Mouse (Mus musculus) limb, embryonic 13.5 days (tissue): Measurements from ENCODE around the gene Mfsd5. TPM values are rescaled to one million over a fixed set of nuclear protein-coding genes. Genes with fewer than 3 reads are reported as not detected.

Source experiments
- ATAC-seq: fragments of 200-750 bp; cut with Nextera tagmentation; 2 replicates; pipeline ENCODE4 v1.8.0; 2017; ENCODE audit warnings: low read depth, moderate number of reproducible peaks, moderate TSS enrichment; ENCODE audit not compliant: low FRiP score
- H3K27ac ChIP-seq: fragments of 300-500 bp; sonication (generic); 2 replicates; pipeline ENCODE4 v1.5.1; 2015; ENCODE audit warnings: inconsistent platforms, mild to moderate bottlenecking, moderate library complexity
- H3K27me3 ChIP-seq: fragments of 300-500 bp; sonication (generic); 2 replicates; pipeline ENCODE4 v1.6.1; 2015; ENCODE audit warnings: mild to moderate bottlenecking, inconsistent platforms
- H3K36me3 ChIP-seq: fragments of 300-500 bp; sonication (generic); 2 replicates; pipeline ENCODE4 v1.6.1; 2015; ENCODE audit warnings: inconsistent platforms, mild to moderate bottlenecking, moderate library complexity
- H3K4me1 ChIP-seq: fragments of 300-500 bp; sonication (generic); 2 replicates; pipeline ENCODE4 v1.6.1; 2015; ENCODE audit warnings: inconsistent platforms
- H3K4me2 ChIP-seq: fragments of 300-500 bp; sonication (generic); replicated peaks from 2 replicates; pipeline ENCODE4 v1.6.1; 2015; ENCODE audit warnings: inconsistent platforms, mild to moderate bottlenecking, moderate library complexity
- H3K4me3 ChIP-seq: fragments of 300-500 bp; sonication (generic); 2 replicates; pipeline ENCODE4 v1.5.1; 2015; ENCODE audit warnings: moderate library complexity, mild to moderate bottlenecking, inconsistent platforms
- H3K9ac ChIP-seq: fragments of 300-500 bp; sonication (generic); 2 replicates; pipeline ENCODE4 v1.6.1; 2015; ENCODE audit warnings: mild to moderate bottlenecking, inconsistent platforms
- H3K9me3 ChIP-seq: fragments of 300-500 bp; sonication (generic); 2 replicates; pipeline ENCODE4 v1.6.1; 2016; ENCODE audit warnings: inconsistent platforms
- WGBS: fragments of 180-500 bp; shearing (Covaris S2); methylation state at CpG from one replicate; pipeline ENCODE4 v1.1.7; 2015; 5-methylcytosine and 5-hydroxymethylcytosine counted together
- polyA plus RNA-seq: library from polyadenylated mRNA; unstranded; fragments of >200 nt; fragmentation: Nextera tagmentation; extraction: Ambion mirVana; gene quantifications from 2 replicates; pipeline ENCODE4 v1.2.1, GENCODE M21; 2015

Gene Mfsd5
- polyA plus RNA-seq, 1 experiment from 2014 or later = 65.8 TPM

GRCm38 (mm10) chr15:102249251-102249691 is 30.0 kb upstream of the Mfsd5 start:
- Histone ChIP-seq H3K4me1 (peaks cover 80% of the 10 kb centered on the region), H3K27me3 (no peaks in the 10 kb centered on the region), H3K27ac (peak overlapping the region; percentile 99), H3K4me3 (peak overlapping the region; percentile 64), H3K4me2 (peak overlapping the region; percentile 93), H3K9me3 (no peaks in the 10 kb centered on the region), H3K36me3 (peaks cover 46% of the 10 kb centered on the region), H3K9ac (peak overlapping the region; percentile 71)
- peak; percentile 38 for ATAC-seq
- under 1% methylated on average over 13 of the region's 13 CpGs for WGBS

DNA sequence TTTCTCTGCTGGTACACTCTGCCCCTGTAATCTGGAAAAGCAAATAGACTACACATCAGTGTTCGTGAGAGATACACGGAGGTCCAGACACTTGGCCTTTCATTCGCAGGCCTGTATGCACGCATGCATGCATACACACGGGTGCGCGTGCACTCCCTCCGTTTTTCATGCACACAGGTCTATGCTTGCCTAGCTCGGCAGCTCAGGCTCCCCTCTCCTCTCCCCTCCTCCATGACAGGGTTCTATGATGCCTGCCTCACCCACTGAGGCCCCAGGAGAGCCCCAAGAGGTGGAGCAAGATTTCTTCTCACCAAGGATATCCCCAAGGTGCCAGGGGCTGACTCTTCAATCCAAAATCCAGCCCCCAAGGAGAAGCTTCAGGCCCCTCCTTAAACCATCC is 29.3 kb upstream of the Mfsd5 start:
- Histone ChIP-seq H3K4me1 (peaks cover 80% of the 10 kb centered on the region), H3K27me3 (no peaks in the 10 kb centered on the region), H3K36me3 (peaks cover 49% of the 10 kb centered on the region), H3K4me2 (peak overlapping the region; percentile 93), H3K4me3 (peak overlapping the region; percentile 64), H3K27ac (peak overlapping the region; percentile 99), H3K9ac (peak overlapping the region; percentile 71), H3K9me3 (no peaks in the 10 kb centered on the region)
- 22% methylated on average over 9 of the region's 9 CpGs for WGBS
- ATAC-seq = no peak

GRCm38 (mm10) chr15:102250521-102250920 is 28.7 kb upstream of the Mfsd5 start:
- Histone ChIP-seq H3K4me3 (peak overlapping the region; percentile 64), H3K4me2 (peak overlapping the region; percentile 93), H3K36me3 (peaks cover 52% of the 10 kb centered on the region), H3K9me3 (no peaks in the 10 kb centered on the region), H3K27ac (peak overlapping the region; percentile 99), H3K27me3 (no peaks in the 10 kb centered on the region), H3K4me1 (peaks cover 80% of the 10 kb centered on the region), H3K9ac (peak overlapping the region; percentile 71)
- no peak for ATAC-seq
- WGBS = 57% methylated on average over 5 of the region's 5 CpGs

GRCm38 (mm10) chr15:102255547-102256255 is 23.6 kb upstream of the Mfsd5 start:
- peak overlapping the region; percentile 100 for H3K27ac ChIP-seq
- 24% methylated on average over 13 of the region's 14 CpGs for WGBS
- ATAC-seq = peak; percentile 30

DNA sequence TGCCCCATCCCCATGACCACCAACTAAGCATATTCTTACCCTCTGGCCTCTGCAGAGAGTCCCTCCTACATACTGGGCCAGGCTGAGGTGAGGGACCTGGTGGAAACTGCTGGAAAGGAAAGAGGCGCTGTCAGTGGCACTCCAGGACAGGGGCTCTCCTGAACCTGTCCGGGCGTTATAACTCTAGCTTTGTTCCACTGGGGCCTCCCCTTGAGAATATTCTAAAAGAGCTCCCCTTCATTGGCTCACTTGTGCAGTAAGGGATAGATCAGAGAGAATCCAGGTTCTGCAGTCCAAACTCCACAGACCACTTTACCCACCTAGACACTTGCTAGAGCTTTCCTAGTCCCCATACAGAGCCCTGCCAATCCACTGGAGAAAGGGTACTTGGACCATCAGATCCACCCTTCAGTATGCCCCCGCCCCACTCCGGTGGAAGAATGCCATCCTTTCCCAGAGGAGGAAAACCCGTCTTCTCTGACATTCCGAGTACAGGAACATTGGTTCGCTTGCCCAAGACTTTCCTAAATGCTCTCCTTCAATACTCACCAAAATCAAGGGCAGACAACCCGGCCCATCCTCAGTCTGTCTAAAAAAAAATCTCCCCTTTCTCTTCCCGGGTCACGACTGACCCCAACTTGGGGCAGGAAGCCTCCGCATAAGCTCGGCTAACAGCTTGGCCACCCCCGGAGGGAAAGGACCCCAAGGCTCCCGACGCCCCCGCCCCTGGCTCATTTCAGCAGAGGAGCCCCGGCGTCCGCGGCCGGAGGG is 22.6 kb upstream of the Mfsd5 start:
- Histone ChIP-seq H3K36me3 (peaks cover 33% of the 10 kb centered on the region), H3K9ac (peak overlapping the region; percentile 97), H3K9me3 (no peaks in the 10 kb centered on the region), H3K4me2 (peak overlapping the region; percentile 91), H3K27ac (peak overlapping the region; percentile 100), H3K4me1 (peaks cover 78% of the 10 kb centered on the region), H3K4me3 (peak overlapping the region; percentile 87), H3K27me3 (no peaks in the 10 kb centered on the region)
- WGBS = 4% methylated on average over 22 of the region's 22 CpGs
- ATAC-seq = no peak

More at GRCm38 (mm10) chr15:102255547-102256255, 23.6 kb upstream of the Mfsd5 start:
- no peaks in the 10 kb centered on the region for H3K9me3 ChIP-seq
- peaks cover 42% of the 10 kb centered on the region for H3K36me3 ChIP-seq
- H3K9ac ChIP-seq = peak overlapping the region; percentile 97
- H3K4me3 ChIP-seq = peak overlapping the region; percentile 87
- H3K4me2 ChIP-seq = peak overlapping the region; percentile 91
- peaks cover 84% of the 10 kb centered on the region for H3K4me1 ChIP-seq
- no peaks in the 10 kb centered on the region for H3K27me3 ChIP-seq

GRCm38 (mm10) chr15:102257202-102258075 is 21.8 kb upstream of the Mfsd5 start, which contains the start of gene Rarg:
Gene Rarg (minus strand): TSS chr15:102257517.
- 1% methylated on average over 35 of the region's 46 CpGs for WGBS
- H3K4me2 ChIP-seq = peak within 1 kb of the TSS; percentile 91
- peak within 1 kb of the TSS; percentile 97 for H3K9ac ChIP-seq
- no peaks in the 10 kb centered on the region for H3K9me3 ChIP-seq
- H3K36me3 ChIP-seq = peaks cover 24% of the 10 kb centered on the region
- peak within 1 kb of the TSS; percentile 100 for H3K27ac ChIP-seq
- H3K27me3 ChIP-seq = no peaks in the 10 kb centered on the region
- peak; percentile 58 for ATAC-seq
- peaks cover 78% of the 10 kb centered on the region for H3K4me1 ChIP-seq
- H3K4me3 ChIP-seq = peak within 1 kb of the TSS; percentile 87

GRCm38 (mm10) chr15:102258076-102258470 is 21.2 kb upstream of the Mfsd5 start:
- Histone ChIP-seq H3K9me3 (no peaks in the 10 kb centered on the region), H3K4me2 (peak overlapping the region; percentile 91), H3K36me3 (peaks cover 19% of the 10 kb centered on the region), H3K4me3 (peak overlapping the region; percentile 87), H3K9ac (peak overlapping the region; percentile 97), H3K27ac (peak overlapping the region; percentile 100), H3K4me1 (peaks cover 75% of the 10 kb centered on the region), H3K27me3 (no peaks in the 10 kb centered on the region)
- WGBS = 2% methylated on average over 12 of the region's 12 CpGs
- ATAC-seq = peak; percentile 64

DNA sequence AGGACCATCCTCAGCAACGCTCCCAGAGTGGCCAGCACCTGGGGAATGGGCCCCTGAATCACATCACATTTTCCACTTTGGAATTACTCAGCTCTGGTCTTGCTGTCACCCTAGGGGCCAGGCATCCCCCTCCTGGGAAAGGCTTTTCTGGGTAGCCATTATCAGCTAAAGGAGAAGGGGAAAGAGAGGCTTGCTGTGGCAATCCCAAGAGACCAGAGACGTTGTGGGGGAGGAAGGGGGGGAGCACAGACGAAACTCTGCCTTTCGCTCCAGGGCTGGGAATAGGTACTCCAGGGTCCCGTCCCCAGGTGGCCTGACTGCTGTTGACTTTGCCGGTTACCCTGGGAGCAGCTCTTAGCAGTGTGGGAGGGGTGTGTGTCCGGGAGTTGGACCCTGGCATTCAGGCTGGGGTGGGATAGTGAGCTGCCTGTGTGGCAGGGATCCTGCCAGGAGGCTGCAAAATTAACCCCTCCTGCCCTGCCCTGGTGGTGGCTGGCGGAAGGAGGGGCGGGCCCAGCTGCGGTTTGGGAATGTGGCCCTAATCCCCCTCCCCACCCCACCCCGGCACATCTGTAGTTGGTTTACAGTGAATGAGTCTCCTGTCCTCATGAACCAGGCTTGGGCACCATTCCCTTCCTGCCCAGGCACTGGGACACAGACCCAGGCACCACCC is 20.5 kb upstream of the Mfsd5 start:
- peaks cover 69% of the 10 kb centered on the region for H3K4me1 ChIP-seq
- peak; percentile 34 for ATAC-seq

DNA sequence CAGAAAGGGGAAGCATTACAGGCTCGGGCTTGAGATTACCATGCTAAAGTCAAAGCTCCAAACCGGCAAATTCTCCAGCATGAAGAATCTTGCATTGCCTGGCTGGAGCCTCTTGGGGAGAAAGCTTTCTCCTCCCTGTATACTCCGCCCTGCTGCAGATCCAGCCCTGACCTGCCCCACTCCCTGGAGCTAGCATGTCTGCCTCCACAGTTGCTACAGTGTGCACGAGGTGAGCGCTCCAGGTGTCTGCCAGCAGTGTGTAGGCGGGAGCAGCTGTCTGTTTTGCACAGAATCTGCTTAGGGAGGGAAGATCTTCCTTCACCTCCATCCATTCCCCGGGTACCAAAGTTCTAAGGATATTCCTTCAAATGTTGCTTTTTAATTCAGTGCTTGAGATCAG is 16.7 kb upstream of the Mfsd5 start:
- no peak overlapping the region for H3K4me3 ChIP-seq
- 0 out of 2 replicates have a peak overlapping the region, but pooled peaks have one; percentile 7 for H3K4me2 ChIP-seq
- peaks cover 41% of the 10 kb centered on the region for H3K4me1 ChIP-seq
- H3K9ac ChIP-seq = no peak overlapping the region
- no peaks in the 10 kb centered on the region for H3K9me3 ChIP-seq
- no peaks in the 10 kb centered on the region for H3K36me3 ChIP-seq
- ATAC-seq = no peak
- no peaks in the 10 kb centered on the region for H3K27me3 ChIP-seq
- H3K27ac ChIP-seq = peak overlapping the region; percentile 40; the same call in 1 of the 2 replicates
- WGBS = 36% methylated on average over 7 of the region's 7 CpGs

More for the DNA sequence above, 20.5 kb upstream of the Mfsd5 start:
- 5% methylated on average over 11 of the region's 11 CpGs for WGBS
- Histone ChIP-seq H3K36me3 (peaks cover 12% of the 10 kb centered on the region), H3K4me2 (peak overlapping the region; percentile 91), H3K9ac (peak overlapping the region; percentile 39), H3K27ac (peak overlapping the region; percentile 100), H3K4me3 (peak overlapping the region; percentile 87), H3K27me3 (no peaks in the 10 kb centered on the region), H3K9me3 (no peaks in the 10 kb centered on the region)

- Histone ChIP-seq H3K4me1 (peaks cover 36% of the 10 kb centered on the region), H3K4me2 (no peak overlapping the region), H3K27ac (0 out of 2 replicates have a peak overlapping the region, but pooled peaks have one; percentile 40), H3K4me3 (no peak overlapping the region), H3K27me3 (no peaks in the 10 kb centered on the region), H3K36me3 (no peaks in the 10 kb centered on the region), H3K9ac (no peak overlapping the region), H3K9me3 (no peaks in the 10 kb centered on the region)
- 79% methylated on average over 2 of the region's 2 CpGs for WGBS
- ATAC-seq = no peak
Measured at GRCm38 (mm10) chr15:102263037-102263436, 16.2 kb upstream of the Mfsd5 start.

GRCm38 (mm10) chr15:102265548-102265947 is 13.7 kb upstream of the Mfsd5 start:
- H3K27me3 ChIP-seq = no peaks in the 10 kb centered on the region
- 87% methylated on average over 5 of the region's 5 CpGs for WGBS
- H3K4me1 ChIP-seq = peaks cover 20% of the 10 kb centered on the region
- H3K9ac ChIP-seq = no peak overlapping the region
- no peak overlapping the region for H3K4me2 ChIP-seq
- ATAC-seq = no peak
- no peaks in the 10 kb centered on the region for H3K36me3 ChIP-seq
- H3K4me3 ChIP-seq = no peak overlapping the region
- H3K27ac ChIP-seq = no peak overlapping the region
- H3K9me3 ChIP-seq = no peaks in the 10 kb centered on the region
